Mouse (Mus musculus) adrenal gland, postnatal 25 days (tissue): Measurements from ENCODE around the gene Got2. TPM values are rescaled to one million over a fixed set of nuclear protein-coding genes. Genes with fewer than 3 reads are reported as not detected.

Experiments used
- DNase-seq: peaks from one replicate; pipeline ENCODE4 v3.0.0; 2021; ENCODE audit warnings: mixed read lengths
- long read RNA-seq: library from polyadenylated mRNA; stranded (forward); transcript quantifications from one replicate; pipeline ENCODE4 v2.0.0, GENCODE M21; 2021
- total RNA-seq: library from RNA; stranded (reverse); gene quantifications from 2 replicates; pipeline ENCODE4 v1.2.3, GENCODE M21; 2021

The Got2 gene
- total RNA-seq, result 121 and 127 TPM in 2 replicates
- long read RNA-seq, transcript Got2-204 (1 exons, 2,057 nt), result minor isoform, 6 of 360 reads
- long read RNA-seq, transcript Got2-201 (10 exons, 2,530 nt), result major isoform, 165 of 360 reads
- long read RNA-seq, partial matches to known transcripts, result 56 of 360 reads
- long read RNA-seq, other reads (novel, unspliced or antisense), result 133 of 360 reads

GRCm38 (mm10) chr8:95888285-95889136 is at the start of gene Got2:
Got2 (minus strand) TSS chr8:95888547.
- peak; percentile 92 for DNase-seq

- no peak for DNase-seq
Measured at GRCm38 (mm10) chr8:95932841-95933240, 44.5 kb upstream of the Got2 start.

- no peak for DNase-seq
Measured at GRCm38 (mm10) chr8:95929821-95930220, 41.5 kb upstream of the Got2 start.

- peak; percentile 10 for DNase-seq
Measured at GRCm38 (mm10) chr8:95916106-95916505, 27.8 kb upstream of the Got2 start.

- peak; percentile 73 for DNase-seq
Measured at GRCm38 (mm10) chr8:95914905-95915643, 26.7 kb upstream of the Got2 start.

- DNase-seq, result no peak
Measured at GRCm38 (mm10) chr8:95911240-95911639, 22.9 kb upstream of the Got2 start.

- DNase-seq, result no peak
Measured at GRCm38 (mm10) chr8:95907885-95908284, 19.5 kb upstream of the Got2 start.

- no peak for DNase-seq
Measured at GRCm38 (mm10) chr8:95906738-95907137, 18.4 kb upstream of the Got2 start.

- no peak for DNase-seq
Measured at GRCm38 (mm10) chr8:95901864-95902263, 13.5 kb upstream of the Got2 start.

GRCm38 (mm10) chr8:95893701-95894100 is 5.4 kb upstream of the Got2 start:
- no peak for DNase-seq

GRCm38 (mm10) chr8:95887578-95888284 is 616 bp downstream of the Got2 start:
- peak; percentile 85 for DNase-seq

- DNase-seq, result peak; percentile 19
Measured at GRCm38 (mm10) chr8:95886647-95887577, 1.4 kb downstream of the Got2 start.

- DNase-seq, result no peak
Measured at GRCm38 (mm10) chr8:95885966-95886365, 2.4 kb downstream of the Got2 start.

- DNase-seq, result no peak
Measured at GRCm38 (mm10) chr8:95885271-95885841, 3.0 kb downstream of the Got2 start.

- DNase-seq, result no peak
Measured at GRCm38 (mm10) chr8:95884491-95884890, 3.9 kb downstream of the Got2 start.

GRCm38 (mm10) chr8:95882191-95882590 is 6.2 kb downstream of the Got2 start:
- no peak for DNase-seq

- no peak for DNase-seq
Measured at GRCm38 (mm10) chr8:95881576-95881975, 6.8 kb downstream of the Got2 start.

- no peak for DNase-seq
Measured at GRCm38 (mm10) chr8:95879823-95880222, 8.5 kb downstream of the Got2 start.

- peak; percentile 68 for DNase-seq
Measured at GRCm38 (mm10) chr8:95878176-95878962, 10.0 kb downstream of the Got2 start.

- DNase-seq, result no peak
Measured at GRCm38 (mm10) chr8:95875270-95875669, 13.1 kb downstream of the Got2 start.
